Mouse (Mus musculus) midbrain, embryonic 13.5 days (tissue): ENCODE data around the gene Clasrp. TPM values are rescaled to one million over a fixed set of nuclear protein-coding genes. Genes with fewer than 3 reads are reported as not detected.
A peak's percentile ranks its signal among the peaks of the same experiment; 100 is the strongest.

Source experiments
- ATAC-seq: fragments of 200-750 bp; cut with Nextera tagmentation; 2 replicates; pipeline ENCODE4 v1.8.0; 2017; ENCODE audit warnings: mild to moderate bottlenecking, moderate TSS enrichment, moderate library complexity
- H3K27ac ChIP-seq: fragments of 300-500 bp; sonication (generic); 2 replicates; pipeline ENCODE4 v1.5.1; 2015; ENCODE audit warnings: inconsistent platforms, mild to moderate bottlenecking, moderate library complexity
- H3K27me3 ChIP-seq: fragments of 300-500 bp; sonication (generic); 2 replicates; pipeline ENCODE4 v1.6.1; 2015; ENCODE audit warnings: mild to moderate bottlenecking, inconsistent platforms
- H3K36me3 ChIP-seq: fragments of 300-500 bp; sonication (generic); 2 replicates; pipeline ENCODE4 v1.6.1; 2015; ENCODE audit warnings: mild to moderate bottlenecking, inconsistent platforms
- H3K4me1 ChIP-seq: fragments of 300-500 bp; sonication (generic); replicated peaks from 2 replicates; pipeline ENCODE4 v1.6.1; 2015; ENCODE audit warnings: inconsistent platforms
- H3K4me2 ChIP-seq: fragments of 300-500 bp; sonication (generic); replicated peaks from 2 replicates; pipeline ENCODE4 v1.6.1; 2015; ENCODE audit warnings: moderate library complexity, mild to moderate bottlenecking, inconsistent platforms
- H3K4me3 ChIP-seq: fragments of 300-500 bp; sonication (generic); replicated peaks from 2 replicates; pipeline ENCODE4 v1.5.1; 2015; ENCODE audit warnings: mild to moderate bottlenecking, inconsistent platforms
- H3K9ac ChIP-seq: fragments of 300-500 bp; sonication (generic); replicated peaks from 2 replicates; pipeline ENCODE4 v1.6.1; 2015; ENCODE audit warnings: mild to moderate bottlenecking, inconsistent platforms
- H3K9me3 ChIP-seq: fragments of 300-500 bp; sonication (generic); 2 replicates; pipeline ENCODE4 v1.6.1; 2016; ENCODE audit warnings: mild to moderate bottlenecking, inconsistent platforms
- WGBS: fragments of 180-500 bp; shearing (Covaris S2); methylation state at CpG from one replicate; pipeline ENCODE4 v1.1.7; 2015; 5-methylcytosine and 5-hydroxymethylcytosine counted together
- polyA plus RNA-seq: library from polyadenylated mRNA; unstranded; fragments of >200 nt; fragmentation: Nextera tagmentation; extraction: Ambion mirVana; gene quantifications from 2 replicates; pipeline ENCODE4 v1.2.1, GENCODE M21; 2015

Clasrp gene
- polyA plus RNA-seq, 1 experiment from 2014 or later: 65.0 TPM

DNA sequence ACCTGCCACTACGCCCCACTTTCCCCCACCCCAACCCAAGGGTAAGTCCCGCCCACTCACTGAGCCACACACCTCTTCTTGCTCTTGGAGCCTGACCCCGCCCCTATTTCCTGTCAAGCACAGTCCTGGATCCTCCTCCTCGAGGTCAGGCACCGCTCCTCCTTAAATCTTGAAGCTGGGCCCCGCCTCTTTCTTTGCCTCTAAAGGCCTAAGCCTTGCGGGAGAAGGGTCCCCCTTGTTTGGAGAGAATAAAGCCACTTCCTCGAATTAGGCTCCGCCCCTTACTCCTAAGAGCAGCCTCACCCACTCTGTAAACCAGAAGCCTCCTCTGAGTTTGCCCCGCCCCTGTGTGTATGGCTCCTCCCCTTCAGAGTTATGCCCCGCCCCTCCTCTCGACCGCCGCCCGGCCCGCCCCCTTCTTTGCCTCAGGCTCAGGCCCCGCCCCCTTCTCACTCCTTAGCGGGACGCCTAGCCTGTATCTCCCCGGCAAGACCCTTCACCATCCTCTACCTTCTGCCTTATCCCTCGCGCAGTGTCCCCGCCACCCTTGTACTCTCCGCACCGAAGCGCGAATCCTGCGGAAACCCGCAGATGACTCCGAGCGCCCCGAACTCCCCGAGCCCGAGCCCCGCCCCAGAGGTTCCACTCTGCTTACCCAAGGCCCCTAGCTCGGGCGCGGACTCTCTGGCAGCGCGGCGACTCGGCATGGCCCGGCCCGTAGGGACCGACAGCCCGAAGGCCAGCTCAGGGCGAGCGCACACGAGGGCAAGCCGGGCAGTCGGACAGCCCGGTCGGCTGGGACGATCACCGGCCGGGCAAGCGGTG, 24.5 kb upstream of the Clasrp start:
- H3K27me3 ChIP-seq: no peaks in the 10 kb centered on the region
- H3K27ac ChIP-seq: peak overlapping the region; percentile 77
- 1% methylated on average over 57 of the region's 57 CpGs for WGBS
- H3K4me3 ChIP-seq: peak overlapping the region; percentile 75
- H3K9me3 ChIP-seq: no peaks in the 10 kb centered on the region
- peaks cover 11% of the 10 kb centered on the region for H3K4me1 ChIP-seq
- H3K36me3 ChIP-seq: peaks cover 21% of the 10 kb centered on the region
- H3K9ac ChIP-seq: peak overlapping the region; percentile 59
- ATAC-seq: peak; percentile 92
- peak overlapping the region; percentile 92 for H3K4me2 ChIP-seq

DNA sequence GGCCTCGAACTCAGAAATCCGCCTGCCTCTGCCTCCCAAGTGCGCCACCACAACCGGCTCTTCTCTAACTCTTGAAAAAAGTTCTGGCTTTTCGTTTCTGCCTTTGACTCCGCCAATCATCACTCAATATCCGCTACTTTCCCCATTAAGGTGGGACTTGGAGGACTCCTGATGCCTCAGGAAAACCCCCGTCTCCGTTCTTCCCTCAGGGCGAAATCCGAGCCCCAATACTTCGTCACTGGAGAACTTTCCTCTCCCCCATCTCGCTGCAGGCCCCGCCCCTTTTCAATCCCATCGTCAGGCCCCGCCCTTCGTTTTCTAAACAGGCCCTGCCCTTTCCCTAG, 23.9 kb upstream of the Clasrp start:
- Histone ChIP-seq H3K27me3 (peaks cover 3% of the 10 kb centered on the region; the same call in 1 of the 2 replicates), H3K4me1 (peaks cover 11% of the 10 kb centered on the region), H3K4me2 (peak overlapping the region; percentile 92), H3K9me3 (no peaks in the 10 kb centered on the region), H3K27ac (peak overlapping the region; percentile 77; the same call in 1 of the 2 replicates), H3K4me3 (peak overlapping the region; percentile 75), H3K36me3 (peaks cover 15% of the 10 kb centered on the region), H3K9ac (no peak overlapping the region)
- 18% methylated on average over 17 of the region's 17 CpGs for WGBS
- ATAC-seq: no peak

DNA sequence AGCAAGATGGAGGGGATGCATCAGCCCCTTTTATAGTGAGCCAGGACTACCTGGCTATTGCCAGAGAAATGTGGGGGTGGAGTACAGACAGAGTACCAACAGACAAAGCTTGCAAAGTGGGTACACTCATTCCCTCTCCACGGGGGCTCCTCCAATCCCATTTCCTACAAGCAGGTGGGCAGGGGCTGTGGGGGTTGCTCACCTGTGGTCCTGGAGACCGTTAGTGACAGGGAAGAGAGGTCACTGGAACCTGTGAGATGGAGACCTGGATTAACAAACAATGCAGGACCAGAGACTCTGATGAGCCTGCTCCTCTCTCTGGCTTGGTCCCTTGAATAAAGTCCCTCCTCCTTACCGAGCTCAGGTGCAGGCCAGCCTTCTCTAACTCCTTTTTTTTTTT, 23.4 kb upstream of the Clasrp start:
- Histone ChIP-seq H3K9me3 (no peaks in the 10 kb centered on the region), H3K4me3 (peak overlapping the region; percentile 75), H3K4me2 (peak overlapping the region; percentile 92), H3K27ac (no peak overlapping the region), H3K36me3 (peaks cover 10% of the 10 kb centered on the region), H3K4me1 (peaks cover 11% of the 10 kb centered on the region), H3K27me3 (peaks cover 3% of the 10 kb centered on the region; the same call in 1 of the 2 replicates), H3K9ac (no peak overlapping the region)
- ATAC-seq: no peak
- 67% methylated on average over 3 of the region's 3 CpGs for WGBS

DNA sequence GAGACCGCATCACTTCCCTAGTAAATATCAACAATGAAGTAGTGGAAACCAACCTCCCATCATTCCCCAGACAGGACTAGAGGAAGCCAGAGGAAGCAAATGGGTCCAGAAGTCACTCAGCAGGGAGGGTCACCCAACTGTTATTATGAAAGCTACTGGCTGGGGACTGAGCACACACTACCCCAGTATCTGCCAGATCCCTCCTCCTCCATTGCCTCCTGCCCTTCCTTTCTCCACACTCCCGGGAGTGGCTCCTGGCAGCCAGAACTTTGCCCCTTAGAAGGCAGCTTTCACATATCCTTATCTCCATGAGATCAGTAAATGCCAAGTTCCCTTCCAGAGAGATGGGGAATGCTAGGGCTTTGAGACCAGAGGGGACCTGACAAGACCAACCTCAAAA, 19.1 kb upstream of the Clasrp start:
- Histone ChIP-seq H3K9ac (no peak overlapping the region), H3K36me3 (no peaks in the 10 kb centered on the region), H3K4me1 (peaks cover 10% of the 10 kb centered on the region), H3K9me3 (no peaks in the 10 kb centered on the region), H3K27ac (no peak overlapping the region), H3K27me3 (peaks cover 5% of the 10 kb centered on the region; the same call in 1 of the 2 replicates), H3K4me2 (no peak overlapping the region), H3K4me3 (no peak overlapping the region)
- ATAC-seq: no peak
- 86% methylated on average over 2 of the region's 2 CpGs for whole genome bisulfite sequencing

DNA sequence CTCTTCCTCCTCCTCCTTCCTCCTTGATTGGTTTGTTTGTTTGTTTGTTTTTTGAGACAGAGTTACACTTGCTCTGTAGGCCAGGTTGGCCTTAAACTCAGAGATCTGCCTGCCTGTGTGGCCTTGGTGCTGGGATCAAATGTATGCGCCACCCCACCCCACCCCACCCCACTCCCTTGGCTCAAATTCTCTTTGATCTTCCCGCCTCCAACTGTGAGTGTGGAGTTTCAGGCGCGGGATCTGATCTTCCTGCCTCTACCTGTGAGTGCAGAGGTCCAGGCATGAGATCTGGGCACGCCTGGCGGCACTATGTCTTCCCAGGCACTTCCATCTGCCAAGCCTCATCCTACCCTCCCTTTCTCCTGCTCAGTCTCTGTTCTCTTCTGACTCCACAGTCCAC, 18.0 kb upstream of the Clasrp start:
- WGBS: 41% methylated on average over 6 of the region's 6 CpGs
- H3K36me3 ChIP-seq: no peaks in the 10 kb centered on the region

DNA sequence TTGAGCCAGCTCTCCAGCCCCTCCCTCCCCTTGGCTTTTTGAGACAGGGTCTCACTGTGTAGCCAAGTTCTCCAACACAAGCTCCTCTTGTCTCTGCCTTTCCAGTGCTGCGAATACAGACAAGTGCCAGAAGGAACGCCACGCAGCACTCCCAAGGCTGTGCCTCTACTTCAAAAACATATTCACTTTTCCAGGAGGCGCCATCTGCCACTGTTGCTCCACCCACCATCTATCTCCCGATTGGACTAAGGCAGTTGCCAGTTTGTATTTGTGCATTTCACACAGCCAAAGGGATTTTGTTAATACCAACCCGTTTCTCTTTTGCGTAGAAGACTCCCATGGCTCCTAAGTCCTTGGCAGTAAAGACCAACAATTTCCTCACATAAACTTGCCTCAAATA, 16.5 kb upstream of the Clasrp start:
- Histone ChIP-seq H3K4me1 (peaks cover 6% of the 10 kb centered on the region), H3K4me3 (no peak overlapping the region), H3K9me3 (no peaks in the 10 kb centered on the region), H3K9ac (no peak overlapping the region), H3K27ac (no peak overlapping the region), H3K4me2 (no peak overlapping the region), H3K27me3 (peaks cover 5% of the 10 kb centered on the region; the same call in 1 of the 2 replicates), H3K36me3 (no peaks in the 10 kb centered on the region)
- no peak for ATAC-seq
- WGBS: 94% methylated on average over 7 of the region's 7 CpGs

More for the DNA sequence above, 18.0 kb upstream of the Clasrp start:
- H3K4me3 ChIP-seq: no peak overlapping the region
- no peaks in the 10 kb centered on the region for H3K9me3 ChIP-seq
- no peak overlapping the region for H3K27ac ChIP-seq
- peaks cover 5% of the 10 kb centered on the region; the same call in 1 of the 2 replicates for H3K27me3 ChIP-seq
- ATAC-seq: no peak
- H3K4me2 ChIP-seq: no peak overlapping the region
- H3K9ac ChIP-seq: no peak overlapping the region
- peaks cover 6% of the 10 kb centered on the region for H3K4me1 ChIP-seq

DNA sequence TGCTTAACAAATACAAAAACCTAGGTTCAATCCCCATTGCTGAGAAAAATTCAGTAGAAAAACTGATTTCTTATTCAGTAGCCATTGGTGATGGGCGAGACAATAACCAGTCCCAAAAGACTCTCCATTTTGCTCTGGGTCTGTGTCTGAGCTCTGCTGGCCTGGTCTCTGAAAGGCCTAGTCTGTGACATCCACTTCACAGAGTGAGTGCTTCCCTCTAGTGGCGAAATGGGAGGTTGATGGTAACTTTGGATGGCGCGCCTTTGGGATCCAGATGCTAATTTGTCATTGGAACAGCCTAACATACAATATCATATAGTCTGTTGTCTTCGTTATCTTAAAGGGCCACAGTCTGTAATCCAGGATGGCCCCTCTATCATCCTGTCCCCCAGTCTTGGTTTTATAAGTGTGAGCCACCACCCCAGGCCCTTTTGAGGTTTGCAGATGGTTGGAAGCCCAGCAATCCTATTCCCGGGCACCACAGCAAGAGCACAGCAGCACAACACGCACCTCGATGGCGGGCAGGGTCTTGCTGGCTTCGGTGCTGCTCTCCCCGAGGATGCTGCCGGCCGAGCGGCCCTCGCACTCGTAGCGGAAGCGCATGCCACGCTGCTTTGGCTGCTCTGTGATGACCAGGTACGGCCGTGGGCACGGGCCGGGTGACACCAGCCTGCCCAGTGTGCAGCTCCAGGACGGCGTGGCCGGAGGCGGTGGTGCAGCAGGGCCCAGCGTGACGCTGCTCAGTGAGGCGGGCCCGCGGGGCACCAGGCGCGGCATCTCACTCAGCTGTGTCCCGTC, 14.9 kb upstream of the Clasrp start:
- ATAC-seq: peak; percentile 88
- H3K4me1 ChIP-seq: peaks cover 6% of the 10 kb centered on the region
- H3K9ac ChIP-seq: peak overlapping the region; percentile 57
- H3K27me3 ChIP-seq: peaks cover 5% of the 10 kb centered on the region; the same call in 1 of the 2 replicates
- H3K4me2 ChIP-seq: peak overlapping the region; percentile 55
- H3K4me3 ChIP-seq: peak overlapping the region; percentile 31
- WGBS: 4% methylated on average over 35 of the region's 35 CpGs
- no peaks in the 10 kb centered on the region for H3K36me3 ChIP-seq
- no peaks in the 10 kb centered on the region for H3K9me3 ChIP-seq
- H3K27ac ChIP-seq: peak overlapping the region; percentile 68

DNA sequence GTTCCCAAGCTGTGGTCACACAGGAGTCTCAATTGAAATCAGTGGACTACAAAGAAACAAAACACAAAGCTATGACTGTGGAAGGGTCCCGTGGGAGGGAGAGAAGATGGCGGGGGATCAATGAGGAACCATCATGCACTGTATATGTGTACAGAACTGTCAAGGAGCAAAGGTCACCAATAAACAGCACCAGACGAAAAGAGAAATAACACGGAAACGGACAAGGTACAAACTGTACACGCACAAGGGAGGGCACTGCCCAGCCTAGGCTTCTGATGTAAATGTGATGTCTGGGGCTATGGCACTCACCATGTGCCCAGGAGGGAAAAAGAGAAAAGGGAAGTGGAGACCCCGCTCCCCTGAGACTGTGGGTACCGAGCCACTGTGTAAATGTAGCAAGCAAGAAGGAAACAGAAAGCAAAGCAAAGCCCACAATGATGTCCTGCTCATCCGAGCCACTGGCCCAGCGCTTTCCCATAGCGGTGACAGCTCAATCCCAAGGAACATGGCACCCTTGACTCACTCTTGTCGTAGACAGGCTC, 10.8 kb upstream of the Clasrp start:
- 88% methylated on average over 12 of the region's 12 CpGs for WGBS
- ATAC-seq: no peak

DNA sequence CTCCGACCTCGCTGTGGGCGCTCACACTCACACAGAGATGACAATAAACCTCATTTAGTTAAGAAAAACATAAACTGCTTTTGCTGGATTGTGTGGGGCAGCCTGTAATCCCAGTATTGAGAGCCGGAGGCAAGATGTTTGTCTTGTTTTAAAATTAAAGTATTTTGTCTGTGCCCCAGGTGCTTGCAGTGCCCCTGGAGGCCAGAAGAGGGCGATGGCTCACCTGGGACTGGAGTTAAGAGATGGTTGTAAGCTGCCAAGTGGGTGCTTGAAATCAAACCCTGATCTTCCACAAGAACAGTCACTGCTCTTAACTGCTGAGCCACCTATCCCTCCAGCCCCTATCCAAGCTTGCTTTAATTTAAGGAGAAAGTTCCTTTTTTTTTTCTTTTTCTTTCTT, 6.7 kb upstream of the Clasrp start:
- WGBS: 81% methylated on average over 5 of the region's 5 CpGs
- no peaks in the 10 kb centered on the region for H3K27me3 ChIP-seq
- no peak overlapping the region for H3K4me2 ChIP-seq
- H3K27ac ChIP-seq: no peak overlapping the region
- no peaks in the 10 kb centered on the region for H3K36me3 ChIP-seq
- ATAC-seq: no peak
- no peaks in the 10 kb centered on the region for H3K4me1 ChIP-seq
- H3K4me3 ChIP-seq: no peak overlapping the region
- H3K9me3 ChIP-seq: no peaks in the 10 kb centered on the region
- H3K9ac ChIP-seq: no peak overlapping the region

More for the DNA sequence above, 10.8 kb upstream of the Clasrp start:
- Histone ChIP-seq H3K4me1 (peaks cover 6% of the 10 kb centered on the region), H3K9ac (no peak overlapping the region), H3K4me2 (no peak overlapping the region), H3K9me3 (no peaks in the 10 kb centered on the region), H3K4me3 (no peak overlapping the region), H3K27ac (no peak overlapping the region), H3K36me3 (no peaks in the 10 kb centered on the region), H3K27me3 (0 out of 2 replicates have a peak, but pooled peaks cover 2% of the 10 kb centered on the region)

DNA sequence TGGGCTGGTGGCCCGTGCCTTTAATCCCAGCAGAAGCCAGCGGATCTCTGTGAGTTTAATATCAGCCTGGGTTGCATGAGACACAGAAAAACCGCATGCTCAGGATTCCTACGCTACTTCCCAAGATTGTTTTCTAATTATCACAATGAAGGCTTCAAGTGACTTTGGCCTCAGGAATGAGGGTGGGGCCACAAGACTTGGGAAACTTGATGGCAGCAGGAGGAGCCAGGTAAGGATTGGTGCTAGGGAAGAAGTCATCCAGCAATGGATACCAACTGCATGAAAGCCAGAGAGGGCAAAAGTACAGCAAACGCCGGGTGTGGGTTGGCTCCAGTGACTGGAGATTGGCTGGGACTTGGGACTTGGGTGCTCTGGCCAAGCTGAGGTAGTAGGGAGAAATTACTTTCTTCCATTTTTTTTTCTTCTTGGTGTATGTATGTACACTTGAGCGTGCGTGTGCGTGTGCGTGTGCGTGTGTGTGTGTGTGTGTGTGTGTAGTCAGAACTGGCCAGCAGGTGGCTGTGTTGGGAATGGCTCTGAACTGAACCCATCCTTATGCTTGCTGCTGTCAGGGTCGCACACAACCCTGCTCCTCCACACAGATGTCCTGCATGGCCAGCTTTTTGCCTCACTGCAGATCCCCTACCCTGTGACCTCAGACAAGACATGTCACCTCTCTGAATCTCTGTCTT, 5.5 kb upstream of the Clasrp start:
- no peak for ATAC-seq
- 94% methylated on average over 12 of the region's 12 CpGs for WGBS
- H3K27ac ChIP-seq: no peak overlapping the region

DNA sequence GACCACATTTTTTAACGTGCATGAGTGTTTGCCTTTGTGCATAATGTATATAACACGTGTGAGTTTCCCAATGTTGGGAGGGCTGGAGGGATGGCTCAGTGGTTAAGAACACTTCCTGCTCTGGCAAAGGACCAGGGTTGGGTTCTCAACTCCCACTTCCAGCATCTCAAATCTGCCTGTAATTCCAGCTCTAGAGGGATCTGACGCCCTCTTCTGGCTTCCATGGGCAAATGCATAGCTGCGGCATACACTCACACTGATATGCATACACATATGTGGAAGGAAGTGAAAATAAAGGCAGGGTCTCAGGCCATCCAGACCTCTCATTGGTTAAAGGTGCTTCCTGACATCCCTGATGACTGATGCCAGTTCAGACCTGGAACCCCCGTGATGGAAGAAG, 3.0 kb upstream of the Clasrp start:
- Histone ChIP-seq H3K9ac (no peak overlapping the region), H3K4me2 (no peak overlapping the region), H3K36me3 (no peaks in the 10 kb centered on the region), H3K4me1 (peaks cover 16% of the 10 kb centered on the region), H3K9me3 (no peaks in the 10 kb centered on the region), H3K27me3 (no peaks in the 10 kb centered on the region), H3K4me3 (no peak overlapping the region), H3K27ac (no peak overlapping the region)
- ATAC-seq: no peak
- 89% methylated on average over 5 of the region's 5 CpGs for WGBS

More for the DNA sequence above, 5.5 kb upstream of the Clasrp start:
- H3K4me3 ChIP-seq: no peak overlapping the region
- H3K9me3 ChIP-seq: no peaks in the 10 kb centered on the region
- no peaks in the 10 kb centered on the region for H3K4me1 ChIP-seq
- H3K27me3 ChIP-seq: no peaks in the 10 kb centered on the region
- H3K36me3 ChIP-seq: no peaks in the 10 kb centered on the region
- H3K4me2 ChIP-seq: no peak overlapping the region
- no peak overlapping the region for H3K9ac ChIP-seq
